Mouse (Mus musculus) midbrain, embryonic 15.5 days (tissue): Measurements from ENCODE around the gene Palm. TPM values are rescaled to one million over a fixed set of nuclear protein-coding genes. Genes with fewer than 3 reads are reported as not detected.

Source experiments
- ATAC-seq: fragments of 200-750 bp; cut with Nextera tagmentation; replicated peaks from 2 replicates; pipeline ENCODE4 v1.8.0; 2017; ENCODE audit warnings: moderate TSS enrichment
- H3K27ac ChIP-seq: fragments of 300-500 bp; sonication (generic); 2 replicates; pipeline ENCODE4 v1.5.1; 2015; ENCODE audit warnings: mild to moderate bottlenecking, inconsistent platforms
- H3K27me3 ChIP-seq: fragments of 300-500 bp; sonication (generic); replicated peaks from 2 replicates; pipeline ENCODE4 v1.6.1; 2015; ENCODE audit warnings: inconsistent platforms
- H3K36me3 ChIP-seq: fragments of 300-500 bp; sonication (generic); replicated peaks from 2 replicates; pipeline ENCODE4 v1.6.1; 2015; ENCODE audit warnings: inconsistent platforms
- H3K4me1 ChIP-seq: fragments of 300-500 bp; sonication (generic); 2 replicates; pipeline ENCODE4 v1.6.1; 2015; ENCODE audit warnings: inconsistent platforms
- H3K4me2 ChIP-seq: fragments of 300-500 bp; sonication (generic); 2 replicates; pipeline ENCODE4 v1.6.1; 2015; ENCODE audit warnings: inconsistent platforms, mild to moderate bottlenecking, moderate library complexity
- H3K4me3 ChIP-seq: fragments of 300-500 bp; sonication (generic); 2 replicates; pipeline ENCODE4 v1.5.1; 2015; ENCODE audit warnings: mild to moderate bottlenecking, inconsistent platforms
- H3K9ac ChIP-seq: fragments of 300-500 bp; sonication (generic); 2 replicates; pipeline ENCODE4 v1.6.1; 2015; ENCODE audit warnings: mild to moderate bottlenecking, inconsistent platforms
- H3K9me3 ChIP-seq: fragments of 300-500 bp; sonication (generic); 2 replicates; pipeline ENCODE4 v1.6.1; 2016; ENCODE audit warnings: inconsistent platforms
- WGBS: fragments of 180-500 bp; shearing (Covaris S2); methylation state at CpG from one replicate; pipeline ENCODE4 v1.1.7; 2015; ENCODE audit warnings: mixed read lengths; 5-methylcytosine and 5-hydroxymethylcytosine counted together
- polyA plus RNA-seq: library from polyadenylated mRNA; unstranded; fragments of >200 nt; fragmentation: Nextera tagmentation; extraction: Ambion mirVana; gene quantifications from 2 replicates; pipeline ENCODE4 v1.2.1, GENCODE M21; 2015

Gene Palm
- polyA plus RNA-seq, 1 experiment from 2014 or later = 348 TPM

DNA sequence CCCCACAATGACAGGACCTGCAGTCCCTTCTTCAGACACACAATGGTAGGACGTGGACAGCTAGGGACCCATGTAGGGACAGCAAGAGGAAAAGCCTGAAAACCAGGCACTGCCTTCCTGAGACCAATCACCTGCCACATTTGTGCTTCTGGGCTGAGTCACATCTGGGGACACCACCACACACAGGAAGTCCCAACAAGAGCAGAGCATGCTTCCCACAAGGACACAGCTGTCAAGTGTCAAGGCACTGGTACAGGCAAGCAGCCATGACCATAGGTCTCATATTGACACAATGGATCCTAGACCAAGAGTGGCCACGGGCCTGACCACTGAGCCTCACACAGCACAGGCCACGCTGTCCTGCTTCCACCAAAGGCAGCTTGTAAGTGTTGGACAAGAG, 30.5 kb upstream of the Palm start:
- peaks cover 32% of the 10 kb centered on the region for H3K4me1 ChIP-seq
- WGBS = 88% methylated on average over 3 of the region's 3 CpGs
- no peak overlapping the region for H3K4me3 ChIP-seq
- no peaks in the 10 kb centered on the region for H3K9me3 ChIP-seq
- no peak overlapping the region for H3K27ac ChIP-seq
- ATAC-seq = no peak
- no peaks in the 10 kb centered on the region for H3K27me3 ChIP-seq
- no peak overlapping the region for H3K9ac ChIP-seq
- H3K36me3 ChIP-seq = peaks cover 36% of the 10 kb centered on the region
- no peak overlapping the region for H3K4me2 ChIP-seq

GRCm38 (mm10) chr10:79764234-79764633, 29.1 kb upstream of the Palm start:
- peaks cover 41% of the 10 kb centered on the region for H3K4me1 ChIP-seq
- H3K9me3 ChIP-seq = no peaks in the 10 kb centered on the region
- no peak overlapping the region for H3K4me2 ChIP-seq
- H3K4me3 ChIP-seq = no peak overlapping the region
- no peak overlapping the region for H3K27ac ChIP-seq
- ATAC-seq = no peak
- peaks cover 22% of the 10 kb centered on the region for H3K36me3 ChIP-seq
- no peaks in the 10 kb centered on the region for H3K27me3 ChIP-seq
- no peak overlapping the region for H3K9ac ChIP-seq
- WGBS = 92% methylated on average over 7 of the region's 7 CpGs

- H3K9me3 ChIP-seq = no peaks in the 10 kb centered on the region
- no peaks in the 10 kb centered on the region for H3K27me3 ChIP-seq
- no peak for ATAC-seq
- H3K27ac ChIP-seq = no peak overlapping the region
- peaks cover 18% of the 10 kb centered on the region; the same call in 1 of the 2 replicates for H3K36me3 ChIP-seq
- peak overlapping the region; percentile 99 for H3K4me3 ChIP-seq
- peak overlapping the region; percentile 89 for H3K4me2 ChIP-seq
- H3K4me1 ChIP-seq = peaks cover 41% of the 10 kb centered on the region
- WGBS = 66% methylated on average over 2 of the region's 2 CpGs
- H3K9ac ChIP-seq = no peak overlapping the region
Measured at GRCm38 (mm10) chr10:79765228-79765745, 28.1 kb upstream of the Palm start.

GRCm38 (mm10) chr10:79766001-79766507, 27.3 kb upstream of the Palm start:
- Histone ChIP-seq H3K4me1 (peaks cover 41% of the 10 kb centered on the region), H3K27ac (peak overlapping the region; percentile 93), H3K27me3 (no peaks in the 10 kb centered on the region), H3K4me2 (peak overlapping the region; percentile 89), H3K9ac (peak overlapping the region; percentile 97), H3K4me3 (peak overlapping the region; percentile 99), H3K9me3 (no peaks in the 10 kb centered on the region), H3K36me3 (peaks cover 10% of the 10 kb centered on the region; the same call in 1 of the 2 replicates)
- peak; percentile 1 for ATAC-seq
- 10% methylated on average over 16 of the region's 16 CpGs for WGBS

GRCm38 (mm10) chr10:79766508-79767325, 26.7 kb upstream of the Palm start, which contains the start of gene Rnf126:
Gene Rnf126 (minus strand): TSS chr10:79766952.
- Histone ChIP-seq H3K4me3 (peak within 1 kb of the TSS; percentile 99), H3K36me3 (0 out of 2 replicates have a peak, but pooled peaks cover 4% of the 10 kb centered on the region), H3K27ac (peak within 1 kb of the TSS; percentile 93), H3K27me3 (no peaks in the 10 kb centered on the region), H3K9ac (peak within 1 kb of the TSS; percentile 97), H3K4me2 (peak within 1 kb of the TSS; percentile 89), H3K9me3 (no peaks in the 10 kb centered on the region), H3K4me1 (peaks cover 41% of the 10 kb centered on the region)
- ATAC-seq = peak; percentile 88
- under 1% methylated on average over 100 of the region's 101 CpGs for WGBS

GRCm38 (mm10) chr10:79767372-79768244, 25.8 kb upstream of the Palm start:
- no peaks in the 10 kb centered on the region for H3K27me3 ChIP-seq
- peak overlapping the region; percentile 93 for H3K27ac ChIP-seq
- no peaks in the 10 kb centered on the region for H3K36me3 ChIP-seq
- H3K4me3 ChIP-seq = peak overlapping the region; percentile 99
- peaks cover 41% of the 10 kb centered on the region for H3K4me1 ChIP-seq
- WGBS = 8% methylated on average over 40 of the region's 40 CpGs
- ATAC-seq = peak; percentile 89
- H3K9me3 ChIP-seq = no peaks in the 10 kb centered on the region
- H3K4me2 ChIP-seq = peak overlapping the region; percentile 89
- peak overlapping the region; percentile 97 for H3K9ac ChIP-seq

GRCm38 (mm10) chr10:79768400-79768799, 25.0 kb upstream of the Palm start:
- peak overlapping the region; percentile 29; the same call in 1 of the 2 replicates for H3K9ac ChIP-seq
- peak overlapping the region; percentile 89 for H3K4me2 ChIP-seq
- H3K4me1 ChIP-seq = peaks cover 41% of the 10 kb centered on the region
- H3K9me3 ChIP-seq = no peaks in the 10 kb centered on the region
- no peaks in the 10 kb centered on the region for H3K36me3 ChIP-seq
- H3K27ac ChIP-seq = no peak overlapping the region
- H3K4me3 ChIP-seq = peak overlapping the region; percentile 99; the same call in 1 of the 2 replicates
- H3K27me3 ChIP-seq = no peaks in the 10 kb centered on the region
- WGBS = 4% methylated on average over 5 of the region's 5 CpGs
- ATAC-seq = no peak

DNA sequence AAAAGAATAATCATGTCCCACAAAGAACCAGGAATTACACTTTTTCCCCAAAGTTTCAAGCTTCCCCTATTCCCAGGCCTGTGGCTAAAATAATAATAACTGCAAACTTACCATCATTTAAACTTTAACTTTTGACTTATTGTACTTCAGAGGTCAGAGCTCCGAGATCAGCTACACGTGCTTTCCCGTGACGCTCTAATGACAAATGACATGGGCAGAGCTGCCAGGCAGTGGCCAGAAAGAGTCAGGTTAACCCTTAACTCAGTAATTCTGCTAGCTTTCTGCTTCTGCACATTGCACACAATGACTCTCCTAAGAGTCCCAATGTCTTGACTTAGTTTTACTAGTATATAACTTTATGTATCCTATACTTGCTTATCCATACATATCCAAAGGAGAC, 24.0 kb upstream of the Palm start:
- Histone ChIP-seq H3K9ac (no peak overlapping the region), H3K4me2 (no peak overlapping the region), H3K36me3 (no peaks in the 10 kb centered on the region), H3K4me3 (no peak overlapping the region), H3K9me3 (no peaks in the 10 kb centered on the region), H3K4me1 (peaks cover 33% of the 10 kb centered on the region), H3K27ac (no peak overlapping the region), H3K27me3 (no peaks in the 10 kb centered on the region)
- ATAC-seq = no peak
- WGBS = 66% methylated on average over 4 of the region's 4 CpGs

DNA sequence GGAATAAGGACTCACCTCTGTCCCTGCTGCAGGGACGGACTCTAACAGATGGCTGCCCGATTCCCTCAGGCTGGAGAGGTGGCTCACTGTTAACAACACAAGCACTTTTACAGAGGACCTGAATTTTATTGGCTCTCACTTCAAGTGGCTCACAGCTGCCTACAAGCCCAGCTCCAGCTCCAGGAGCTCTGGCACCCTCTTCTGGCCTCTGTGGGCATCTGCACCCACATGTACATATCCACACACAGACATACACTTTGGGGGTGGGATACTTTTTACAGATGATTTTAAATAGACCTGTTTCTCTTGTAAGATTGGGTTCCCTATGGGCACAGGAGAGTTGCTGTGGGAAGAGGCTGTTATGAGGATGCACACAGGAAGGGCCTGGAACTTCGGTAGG, 21.1 kb upstream of the Palm start:
- peaks cover 11% of the 10 kb centered on the region for H3K27me3 ChIP-seq
- H3K4me2 ChIP-seq = no peak overlapping the region
- H3K4me1 ChIP-seq = peaks cover 19% of the 10 kb centered on the region
- H3K4me3 ChIP-seq = no peak overlapping the region
- no peak overlapping the region for H3K9ac ChIP-seq
- H3K9me3 ChIP-seq = no peaks in the 10 kb centered on the region
- no peaks in the 10 kb centered on the region for H3K36me3 ChIP-seq
- no peak for ATAC-seq
- no peak overlapping the region for H3K27ac ChIP-seq
- WGBS = 89% methylated on average over 3 of the region's 3 CpGs

- Histone ChIP-seq H3K27ac (no peak overlapping the region), H3K36me3 (no peaks in the 10 kb centered on the region), H3K9ac (no peak overlapping the region), H3K4me3 (no peak overlapping the region), H3K9me3 (no peaks in the 10 kb centered on the region), H3K27me3 (peaks cover 19% of the 10 kb centered on the region), H3K4me2 (no peak overlapping the region), H3K4me1 (peaks cover 15% of the 10 kb centered on the region)
- 86% methylated on average over 2 of the region's 2 CpGs for WGBS
- ATAC-seq = no peak
Measured at GRCm38 (mm10) chr10:79773208-79773607, 20.2 kb upstream of the Palm start.

- Histone ChIP-seq H3K4me2 (no peak overlapping the region), H3K4me3 (no peak overlapping the region), H3K4me1 (peaks cover 9% of the 10 kb centered on the region; the same call in 1 of the 2 replicates), H3K36me3 (no peaks in the 10 kb centered on the region), H3K27me3 (peaks cover 31% of the 10 kb centered on the region), H3K9me3 (no peaks in the 10 kb centered on the region), H3K9ac (no peak overlapping the region), H3K27ac (no peak overlapping the region)
- no peak for ATAC-seq
- WGBS = 69% methylated on average over 5 of the region's 5 CpGs
Measured at GRCm38 (mm10) chr10:79774486-79775279, 18.7 kb upstream of the Palm start.
